Mouse (Mus musculus) urinary bladder, postnatal 10 days (tissue): ENCODE results near the gene Exoc1.

Experiments
- DNase-seq: peaks from one replicate; pipeline ENCODE4 v3.0.0; 2022; ENCODE audit warnings: low spot score

Exoc1 gene

GRCm38 (mm10) chr5:76609702-76610370 lies 80.7 kb downstream of the Exoc1 start:
- DNase-seq: no peak

- DNase-seq: no peak
Measured at GRCm38 (mm10) chr5:76612867-76613499, 83.9 kb downstream of the Exoc1 start.

GRCm38 (mm10) chr5:76615276-76615675 lies 86.2 kb downstream of the Exoc1 start:
- DNase-seq: no peak

GRCm38 (mm10) chr5:76616196-76616747 lies 87.2 kb downstream of the Exoc1 start:
- DNase-seq: no peak

GRCm38 (mm10) chr5:76618750-76619149 lies 89.6 kb downstream of the Exoc1 start:
- DNase-seq: no peak
